Mouse (Mus musculus) intestine, embryonic 16.5 days (tissue): ENCODE measurements around the gene Tmem107. TPM values are rescaled to one million over a fixed set of nuclear protein-coding genes. Genes with fewer than 3 reads are reported as not detected.

Experiments used
- ATAC-seq: fragments of 200-750 bp; cut with Nextera tagmentation; 2 replicates; pipeline ENCODE4 v1.8.0; 2017; ENCODE audit warnings: moderate TSS enrichment, moderate library complexity
- H3K27ac ChIP-seq: fragments of 300-500 bp; sonication (generic); 2 replicates; pipeline ENCODE4 v1.5.1; 2014; ENCODE audit warnings: mild to moderate bottlenecking, low read length
- H3K27me3 ChIP-seq: fragments of 300-500 bp; sonication (generic); replicated peaks from 2 replicates; pipeline ENCODE4 v1.6.1; 2014; ENCODE audit warnings: low read length, control low read depth, mixed read lengths; ENCODE audit not compliant: control insufficient read depth, insufficient read depth
- H3K36me3 ChIP-seq: fragments of 300-500 bp; sonication (generic); 2 replicates; pipeline ENCODE4 v1.6.1; 2014; ENCODE audit warnings: low read length, control low read depth; ENCODE audit not compliant: control insufficient read depth, insufficient read depth
- H3K4me1 ChIP-seq: fragments of 300-500 bp; sonication (generic); 2 replicates; pipeline ENCODE4 v1.6.1; 2014; ENCODE audit warnings: low read length, control low read depth, mixed read lengths; ENCODE audit not compliant: control insufficient read depth, insufficient read depth
- H3K4me2 ChIP-seq: fragments of 300-500 bp; sonication (generic); 2 replicates; pipeline ENCODE4 v1.6.1; 2014; ENCODE audit warnings: low read depth, low read length, control low read depth
- H3K4me3 ChIP-seq: fragments of 300-500 bp; sonication (generic); 2 replicates; pipeline ENCODE4 v1.5.1; 2014; ENCODE audit warnings: mild to moderate bottlenecking, low read length
- H3K9ac ChIP-seq: fragments of 300-500 bp; sonication (generic); 2 replicates; pipeline ENCODE4 v1.6.1; 2014; ENCODE audit warnings: low read depth, low read length
- H3K9me3 ChIP-seq: fragments of 300-500 bp; sonication (generic); 2 replicates; pipeline ENCODE4 v1.6.1; 2016; ENCODE audit warnings: low read length, control low read depth; ENCODE audit not compliant: control insufficient read depth
- WGBS: fragments of 180-500 bp; shearing (Covaris S2); extraction: QIAGEN DNeasy Blood & Tissue Kit; methylation state at CpG from one replicate; pipeline ENCODE4 v1.1.7; 2014; 5-methylcytosine and 5-hydroxymethylcytosine counted together
- polyA plus RNA-seq: library from polyadenylated mRNA; unstranded; fragments of >200 nt; fragmentation: Nextera tagmentation; extraction: Ambion mirVana; gene quantifications from 2 replicates; pipeline ENCODE4 v1.2.1, GENCODE M21; 2015

Gene Tmem107
- polyA plus RNA-seq, 1 experiment from 2014 or later = 44.8 TPM

- H3K9me3 ChIP-seq = no peaks in the 10 kb centered on the region
- no peak overlapping the region for H3K9ac ChIP-seq
- peaks cover 8% of the 10 kb centered on the region for H3K4me1 ChIP-seq
- H3K27ac ChIP-seq = no peak overlapping the region
- no peak overlapping the region for H3K4me3 ChIP-seq
- ATAC-seq = no peak
- WGBS = 89% methylated on average over 11 of the region's 11 CpGs
- no peak overlapping the region for H3K4me2 ChIP-seq
- H3K36me3 ChIP-seq = peaks cover 53% of the 10 kb centered on the region
- no peaks in the 10 kb centered on the region for H3K27me3 ChIP-seq
Observed at GRCm38 (mm10) chr11:69107676-69108075, 37.1 kb downstream of the Tmem107 start.

- no peak for ATAC-seq
- H3K27me3 ChIP-seq = no peaks in the 10 kb centered on the region
- no peak overlapping the region for H3K9ac ChIP-seq
- WGBS = 91% methylated on average over 9 of the region's 9 CpGs
- H3K4me3 ChIP-seq = no peak overlapping the region
- peaks cover 48% of the 10 kb centered on the region for H3K36me3 ChIP-seq
- H3K4me2 ChIP-seq = no peak overlapping the region
- H3K4me1 ChIP-seq = peaks cover 8% of the 10 kb centered on the region
- H3K27ac ChIP-seq = no peak overlapping the region
- H3K9me3 ChIP-seq = no peaks in the 10 kb centered on the region
Observed at GRCm38 (mm10) chr11:69108223-69108622, 37.6 kb downstream of the Tmem107 start.

- Histone ChIP-seq H3K9ac (peak overlapping the region; percentile 7; the same call in 1 of the 2 replicates), H3K27ac (no peak overlapping the region), H3K27me3 (no peaks in the 10 kb centered on the region), H3K4me2 (no peak overlapping the region), H3K9me3 (no peaks in the 10 kb centered on the region), H3K36me3 (peaks cover 39% of the 10 kb centered on the region), H3K4me1 (peaks cover 8% of the 10 kb centered on the region), H3K4me3 (no peak overlapping the region)
- no peak for ATAC-seq
- 86% methylated on average over 13 of the region's 13 CpGs for WGBS
Observed at GRCm38 (mm10) chr11:69109032-69109900, 38.7 kb downstream of the Tmem107 start.

GRCm38 (mm10) chr11:69110319-69111046, 39.9 kb downstream of the Tmem107 start:
- Histone ChIP-seq H3K4me3 (peak overlapping the region; percentile 55), H3K9me3 (no peaks in the 10 kb centered on the region), H3K36me3 (peaks cover 27% of the 10 kb centered on the region), H3K9ac (peak overlapping the region; percentile 52; the same call in 1 of the 2 replicates), H3K4me1 (peaks cover 8% of the 10 kb centered on the region), H3K27ac (0 out of 2 replicates have a peak overlapping the region, but pooled peaks have one; percentile 46), H3K4me2 (peak overlapping the region; percentile 70), H3K27me3 (no peaks in the 10 kb centered on the region)
- ATAC-seq = peak; percentile 74
- WGBS = 2% methylated on average over 30 of the region's 30 CpGs

GRCm38 (mm10) chr11:69111051-69111810, 40.6 kb downstream of the Tmem107 start:
- Histone ChIP-seq H3K9me3 (no peaks in the 10 kb centered on the region), H3K4me1 (peaks cover 8% of the 10 kb centered on the region), H3K9ac (peak overlapping the region; percentile 52; the same call in 1 of the 2 replicates), H3K27ac (no peak overlapping the region), H3K36me3 (peaks cover 19% of the 10 kb centered on the region), H3K4me3 (peak overlapping the region; percentile 55), H3K4me2 (peak overlapping the region; percentile 70), H3K27me3 (no peaks in the 10 kb centered on the region)
- 7% methylated on average over 21 of the region's 21 CpGs for WGBS
- peak; percentile 16; the same call in 1 of the 2 replicates for ATAC-seq

- Histone ChIP-seq H3K36me3 (peaks cover 15% of the 10 kb centered on the region), H3K9me3 (no peaks in the 10 kb centered on the region), H3K4me3 (no peak overlapping the region), H3K9ac (no peak overlapping the region), H3K27me3 (no peaks in the 10 kb centered on the region), H3K4me1 (peaks cover 10% of the 10 kb centered on the region), H3K4me2 (no peak overlapping the region), H3K27ac (no peak overlapping the region)
- ATAC-seq = no peak
- 65% methylated on average over 4 of the region's 4 CpGs for WGBS
Observed at GRCm38 (mm10) chr11:69111865-69112264, 41.3 kb downstream of the Tmem107 start.

- no peak for ATAC-seq
- no peaks in the 10 kb centered on the region for H3K27me3 ChIP-seq
- WGBS = 64% methylated on average over 3 of the region's 3 CpGs
Observed at GRCm38 (mm10) chr11:69114018-69114417, 43.4 kb downstream of the Tmem107 start.

GRCm38 (mm10) chr11:69114621-69115020, 44.0 kb downstream of the Tmem107 start:
- H3K9me3 ChIP-seq = no peaks in the 10 kb centered on the region
- H3K27me3 ChIP-seq = no peaks in the 10 kb centered on the region
- no peaks in the 10 kb centered on the region for H3K36me3 ChIP-seq
- no peak for ATAC-seq
- peaks cover 19% of the 10 kb centered on the region for H3K4me1 ChIP-seq
- WGBS = 84% methylated on average over 3 of the region's 3 CpGs
- H3K27ac ChIP-seq = no peak overlapping the region
- no peak overlapping the region for H3K9ac ChIP-seq
- H3K4me2 ChIP-seq = no peak overlapping the region
- H3K4me3 ChIP-seq = no peak overlapping the region

More at GRCm38 (mm10) chr11:69114018-69114417, 43.4 kb downstream of the Tmem107 start:
- Histone ChIP-seq H3K4me1 (peaks cover 18% of the 10 kb centered on the region), H3K9me3 (no peaks in the 10 kb centered on the region), H3K36me3 (0 out of 2 replicates have a peak, but pooled peaks cover under 1% of the 10 kb centered on the region), H3K4me3 (no peak overlapping the region), H3K9ac (no peak overlapping the region), H3K4me2 (no peak overlapping the region), H3K27ac (no peak overlapping the region)

- H3K9me3 ChIP-seq = no peaks in the 10 kb centered on the region
- H3K4me2 ChIP-seq = no peak overlapping the region; the same call in 1 of the 2 replicates
- no peak overlapping the region for H3K4me3 ChIP-seq
- no peak overlapping the region for H3K27ac ChIP-seq
- no peaks in the 10 kb centered on the region for H3K36me3 ChIP-seq
- no peak for ATAC-seq
- 54% methylated on average over 5 of the region's 5 CpGs for WGBS
- H3K4me1 ChIP-seq = peaks cover 30% of the 10 kb centered on the region
- H3K27me3 ChIP-seq = no peaks in the 10 kb centered on the region
- H3K9ac ChIP-seq = no peak overlapping the region
Observed at GRCm38 (mm10) chr11:69116843-69117242, 46.2 kb downstream of the Tmem107 start.
